Mouse (Mus musculus) embryo, embryonic 11 days (tissue): ENCODE measurements at regions not wholly inside any gene's neighbourhood (a gene's known extent, or its start where the extent isn't known, plus 50 kb on each side); places are given as distances from the start of the nearest gene placed in this dataset.
A peak's percentile ranks its signal among the peaks of the same experiment; 100 is the strongest.
"Not testable (repeated sequence)": the region's sequence is repeated elsewhere in the genome, so short reads cannot be mapped to it uniquely, and the experiment has no call there.

Experiments
- DNase-seq: peaks from one replicate; pipeline ENCODE4 v3.0.0-alpha.2; 2015

DNA sequence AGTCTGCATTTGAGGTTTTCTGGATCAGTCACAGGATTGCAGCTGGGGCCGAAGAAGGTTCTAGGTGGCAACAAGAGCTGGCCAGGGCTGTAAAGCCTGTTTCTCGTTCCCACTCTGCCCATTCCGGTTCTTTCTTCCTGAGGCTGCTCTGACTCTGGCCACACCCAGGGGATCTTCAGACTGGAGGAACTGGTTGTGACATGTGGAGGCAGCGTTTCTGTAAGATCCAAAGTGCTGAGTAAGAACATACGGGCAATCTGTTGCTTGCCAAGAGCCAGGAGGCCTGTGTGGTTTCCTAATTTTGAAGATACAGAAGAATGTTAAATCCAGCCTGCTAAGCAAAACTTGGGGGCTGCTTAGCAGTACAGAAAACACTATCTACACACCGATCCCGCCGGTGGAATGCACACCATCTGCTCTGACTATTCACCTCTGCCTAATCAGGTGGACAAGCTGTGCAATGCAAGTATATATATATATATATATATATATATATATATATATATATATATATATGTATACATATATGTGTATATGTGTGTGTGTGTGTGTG, 99.3 kb upstream of the Bmp2k start:
- DNase-seq = no peak

DNA sequence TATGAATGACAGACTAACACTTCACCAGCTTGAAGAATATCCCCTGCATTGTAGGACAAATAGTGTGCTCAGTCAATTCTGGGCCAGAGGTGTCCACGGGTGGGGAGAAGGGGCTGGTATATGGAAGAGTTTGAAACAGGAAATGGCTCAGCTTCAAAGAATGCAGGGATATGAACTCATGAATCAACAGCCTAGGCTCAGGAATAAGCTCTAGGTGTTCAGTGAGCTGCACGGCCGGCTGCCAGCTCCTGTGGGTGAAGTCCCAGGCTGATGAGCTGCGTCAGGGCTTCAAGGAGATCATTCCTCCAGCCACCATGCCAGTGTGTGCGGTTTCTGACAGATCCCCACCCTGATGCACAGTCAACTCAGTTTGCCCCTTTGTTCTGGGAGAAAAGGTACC, 98.8 kb upstream of the Bmp2k start:
- no peak for DNase-seq

- peak; percentile 70 for DNase-seq
Observed at GRCm38 (mm10) chr5:96905572-96906271, 91.8 kb upstream of the Bmp2k start.

GRCm38 (mm10) chr5:96908371-96908770, 89.1 kb upstream of the Bmp2k start:
- not testable (repeated sequence) for DNase-seq

DNA sequence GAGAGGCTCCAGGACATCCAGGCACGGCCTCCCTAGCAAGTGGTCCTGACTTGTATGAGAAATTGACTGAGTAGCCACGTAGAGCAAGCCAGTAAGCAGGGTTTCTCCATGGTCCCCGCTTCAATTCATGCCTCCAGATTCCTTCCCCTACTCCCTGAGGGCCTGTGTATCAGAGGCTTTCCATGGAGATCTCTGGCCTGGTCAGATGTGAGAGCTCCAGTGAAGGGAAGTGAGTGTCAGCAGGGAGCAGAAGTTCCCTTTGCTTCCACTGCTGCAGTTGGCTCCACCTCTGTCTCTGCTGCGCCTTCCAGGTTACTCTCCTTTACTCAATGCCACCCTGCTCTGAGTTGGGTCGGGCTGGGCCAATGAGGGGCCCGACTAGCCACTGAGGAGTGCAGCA, 88.3 kb upstream of the Bmp2k start:
- no peak for DNase-seq

- peak; percentile 19 for DNase-seq
Observed at GRCm38 (mm10) chr5:96911550-96912253, 85.8 kb upstream of the Bmp2k start.

GRCm38 (mm10) chr5:96912254-96912635, 85.2 kb upstream of the Bmp2k start:
- DNase-seq = no peak

GRCm38 (mm10) chr5:96912781-96913180, 84.7 kb upstream of the Bmp2k start:
- DNase-seq = no peak

DNA sequence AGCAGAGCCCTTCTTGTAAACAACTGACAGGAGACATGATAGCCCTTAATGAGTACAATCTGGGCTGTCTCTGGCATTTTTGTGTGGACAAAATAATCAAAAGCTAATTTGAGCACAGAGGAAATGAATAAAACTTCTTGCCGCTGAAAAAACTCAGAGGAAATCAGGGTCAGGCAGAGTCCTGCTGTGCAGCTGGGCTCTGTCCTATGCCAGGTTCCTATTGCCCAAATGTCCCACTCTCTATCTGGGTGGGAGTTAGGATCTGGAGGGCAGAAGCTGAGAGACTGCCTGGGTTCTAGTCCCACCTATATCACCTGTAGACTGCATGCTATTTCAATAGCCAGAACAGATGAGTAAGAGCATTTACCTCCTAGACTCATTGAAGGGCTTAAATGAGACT, 83.8 kb upstream of the Bmp2k start:
- DNase-seq = no peak

GRCm38 (mm10) chr5:96914696-96915404, 82.6 kb upstream of the Bmp2k start:
- DNase-seq = no peak

GRCm38 (mm10) chr5:96916897-96917296, 80.6 kb upstream of the Bmp2k start:
- DNase-seq = no peak

DNA sequence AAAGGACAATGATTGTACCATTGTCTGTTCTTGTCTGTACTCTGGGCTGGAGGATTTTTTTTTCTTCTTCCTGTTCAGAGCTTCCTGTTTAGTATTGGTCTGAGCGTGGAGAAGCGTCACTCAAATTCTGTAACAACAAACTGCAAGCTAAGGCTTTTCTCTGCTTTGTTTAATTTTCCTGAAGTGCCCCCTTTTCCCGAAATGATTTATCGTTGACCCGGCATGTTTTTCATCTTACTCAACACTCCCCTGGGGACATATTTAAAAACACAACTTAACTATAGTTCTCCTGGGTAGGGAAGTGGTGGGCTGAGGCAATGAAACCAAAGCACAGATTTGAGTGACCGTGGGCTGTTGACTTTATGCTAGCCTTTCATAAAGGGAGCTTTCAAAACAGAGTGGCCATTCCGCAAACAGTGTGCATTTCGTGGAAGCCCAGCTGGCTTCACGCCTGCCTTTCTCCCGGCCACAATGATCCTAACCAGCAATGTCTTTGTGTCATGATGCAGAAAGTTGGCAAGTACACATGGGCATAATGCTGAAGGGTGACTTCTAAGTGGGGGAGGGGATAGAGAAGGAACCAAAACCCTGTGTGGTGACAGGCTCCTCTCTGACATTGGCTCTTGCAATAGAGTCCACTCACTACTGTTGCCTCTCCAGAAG, 79.8 kb upstream of the Bmp2k start:
- no peak for DNase-seq

- no peak for DNase-seq
Observed at GRCm38 (mm10) chr5:96919149-96919548, 78.3 kb upstream of the Bmp2k start.

DNA sequence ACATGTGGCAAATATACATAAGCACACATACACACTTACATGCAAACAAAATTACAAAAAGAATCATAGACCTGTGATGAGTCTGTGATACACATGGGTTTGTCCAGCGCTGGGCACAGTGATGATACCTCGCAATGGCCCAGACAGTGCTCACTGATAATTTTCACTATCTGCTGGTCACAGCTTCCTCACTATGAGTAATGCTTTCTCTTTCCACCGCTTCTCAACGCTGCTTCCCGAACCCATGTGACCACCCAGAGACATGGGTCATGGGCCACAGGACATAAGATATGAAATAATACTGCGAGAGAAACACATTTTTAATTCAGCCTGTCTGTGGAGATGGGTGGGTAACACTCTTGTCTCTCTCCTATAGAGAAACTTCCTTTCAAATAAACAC, 76.5 kb upstream of the Bmp2k start:
- no peak for DNase-seq

GRCm38 (mm10) chr5:96921511-96921910, 76.0 kb upstream of the Bmp2k start:
- no peak for DNase-seq

GRCm38 (mm10) chr5:96921973-96922715, 75.3 kb upstream of the Bmp2k start:
- no peak for DNase-seq

- DNase-seq = no peak
Observed at GRCm38 (mm10) chr5:96922716-96923076, 74.8 kb upstream of the Bmp2k start.

- DNase-seq = no peak
Observed at GRCm38 (mm10) chr5:96923526-96923925, 74.0 kb upstream of the Bmp2k start.

DNA sequence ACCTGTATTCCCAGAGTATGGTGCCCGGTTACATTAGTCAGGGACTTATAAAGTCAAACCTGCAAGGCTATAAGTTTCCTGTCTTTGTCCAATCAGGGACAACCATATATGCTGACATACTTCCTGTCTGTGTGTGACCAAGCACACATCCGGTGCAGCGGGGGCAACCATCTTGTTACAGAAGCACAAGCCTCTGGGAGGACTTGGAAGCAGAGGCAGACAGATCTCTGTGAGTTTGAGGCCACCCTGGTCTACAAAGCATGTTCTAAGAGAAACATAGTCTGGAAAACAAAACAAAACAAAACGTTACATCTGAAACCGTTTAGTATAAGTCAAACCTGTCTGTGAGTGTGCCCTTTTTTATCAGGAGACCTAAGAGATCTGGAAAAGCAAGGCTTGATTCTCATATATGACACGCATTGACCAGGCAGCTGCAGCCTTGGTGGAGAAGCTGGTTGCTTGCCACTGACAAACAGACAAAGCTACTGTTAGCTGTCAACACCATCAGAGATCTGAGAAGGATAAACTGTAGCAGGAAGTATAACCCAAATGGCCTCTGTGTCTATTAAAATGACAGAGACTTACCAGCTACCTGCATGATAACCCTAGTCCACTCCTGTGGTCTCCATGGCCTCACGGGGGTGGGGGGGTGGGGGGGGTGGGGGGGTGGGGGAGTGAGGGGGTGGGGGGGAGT, 72.6 kb upstream of the Bmp2k start:
- DNase-seq = no peak

DNA sequence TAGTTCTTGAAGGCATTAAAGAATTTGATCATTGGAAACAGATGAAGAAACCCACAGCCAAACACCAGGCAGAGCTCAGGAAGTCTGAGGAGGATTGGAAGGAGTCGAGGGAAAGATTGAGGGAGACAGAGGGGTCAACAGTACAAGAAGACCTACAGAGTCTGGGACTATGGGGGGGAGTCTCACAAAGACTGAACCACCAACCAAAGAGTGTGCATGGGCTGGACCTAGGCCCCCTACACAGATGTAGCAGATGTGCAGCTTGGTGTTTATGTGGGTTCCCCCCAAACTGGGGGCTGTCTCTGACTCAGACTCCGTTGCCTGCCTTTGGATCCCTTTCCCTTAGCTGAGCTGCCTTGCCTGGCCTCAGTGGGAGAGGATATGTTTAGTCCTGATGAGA, 71.5 kb upstream of the Bmp2k start:
- DNase-seq = no peak

GRCm38 (mm10) chr5:96931091-96931490, 66.4 kb upstream of the Bmp2k start:
- DNase-seq = no peak

DNA sequence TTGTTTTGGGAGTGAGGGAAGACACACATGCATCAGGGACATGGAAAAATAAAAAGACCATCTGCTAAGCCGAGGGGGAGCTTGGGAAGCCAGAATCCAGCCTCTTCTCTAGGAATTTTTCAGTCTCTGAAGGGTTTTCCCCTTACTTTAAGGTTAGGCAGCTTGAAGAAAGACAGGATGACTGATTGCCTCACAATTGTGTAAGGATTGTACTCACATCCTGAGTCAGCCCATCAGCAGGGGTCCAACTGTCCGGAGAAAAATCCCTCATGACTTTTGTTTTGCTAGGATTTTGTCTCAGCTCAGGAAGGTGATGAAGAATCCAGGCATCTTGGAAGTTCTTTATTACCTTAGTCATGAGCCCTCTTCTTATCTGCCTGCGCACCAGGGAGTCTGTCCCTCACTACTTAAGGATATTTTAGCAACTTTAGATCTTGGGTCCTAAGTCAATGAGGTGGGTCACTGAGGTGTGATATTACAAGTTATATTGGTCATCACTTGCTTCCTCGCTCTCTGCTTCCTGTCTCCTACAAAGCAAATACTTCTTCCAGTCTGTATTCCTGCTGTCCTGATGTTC, 65.8 kb upstream of the Bmp2k start:
- DNase-seq = no peak
